ENCODE assay signal across 8 mouse cellular contexts in genomic region chr7:98839312-98839711, GRCm38 (mm10). TPM values are rescaled to one million over a fixed set of nuclear protein-coding genes. Genes with fewer than 3 reads are reported as not detected.
DNase-seq lines count a peak whose midpoint lies in the region; ATAC-seq and TF ChIP-seq lines count a peak whose summit lies in the region.

No protein-coding gene starts in this region.

- peak overlapping the region; percentile 97 for H3K4me2 ChIP-seq in heart, embryonic 14.5 days (ENCODE audit: low read length)
- H3K4me2 ChIP-seq in embryonic facial prominence, embryonic 11.5 days (ENCODE audit: low read depth, low read length), result peak overlapping the region; percentile 86
- peak overlapping the region; percentile 86 for H3K4me2 ChIP-seq in hindbrain, postnatal 0 days (ENCODE audit: low read depth, low read length)
- peak overlapping the region; percentile 96 for H3K4me2 ChIP-seq in midbrain, postnatal 0 days (ENCODE audit: low read depth, low read length, poor library complexity, severe bottlenecking)

- no peak for TF ChIP-seq CTCF in hindbrain, postnatal 0 days (IDR thresholded peaks at IDR 0.05; ENCODE audit: low read depth)
- TF ChIP-seq CTCF in midbrain, postnatal 0 days (IDR thresholded peaks at IDR 0.05), result no peak

- 0 out of 4 replicates have a peak overlapping the region, but pooled peaks of 1 of the 2 experiments have one; percentile 4 for H3K27ac ChIP-seq in heart, embryonic 14.5 days (replicated peaks in 1 of 2; ENCODE audit: control insufficient read depth in 1 of 2, insufficient read depth in 1 of 2, low read depth in 2 of 2, low read length in 2 of 2)
- H3K27ac ChIP-seq in embryonic facial prominence, embryonic 11.5 days (replicated peaks; ENCODE audit: low read depth, low read length), result no peak overlapping the region
- H3K27ac ChIP-seq in hindbrain, postnatal 0 days, result no peak overlapping the region
- no peak overlapping the region for H3K27ac ChIP-seq in midbrain, postnatal 0 days (ENCODE audit: low read depth, low read length)

- H3K9me3 ChIP-seq in heart, embryonic 14.5 days (ENCODE audit: control insufficient read depth, low read length), result no peaks in the 10 kb centered on the region
- no peaks in the 10 kb centered on the region for H3K9me3 ChIP-seq in embryonic facial prominence, embryonic 11.5 days (replicated peaks; ENCODE audit: control insufficient read depth, low read length)
- no peaks in the 10 kb centered on the region for H3K9me3 ChIP-seq in hindbrain, postnatal 0 days (ENCODE audit: low read length)
- H3K9me3 ChIP-seq in midbrain, postnatal 0 days (ENCODE audit: low read length), result no peaks in the 10 kb centered on the region

- DNase-seq in heart, adult 18-20 months, result no peak
- no peak for DNase-seq in embryonic facial prominence, embryonic 11.5 days (ENCODE audit: low spot score)
- no peak for DNase-seq in hindbrain, postnatal 0 days (ENCODE audit: low spot score)
- DNase-seq in midbrain, postnatal 0 days (ENCODE audit: low spot score), result no peak
- no peak for DNase-seq in urinary bladder, postnatal 14 days (ENCODE audit: low spot score)
- no peak for DNase-seq in right cerebral cortex, postnatal 25 days
- DNase-seq in thymus, postnatal 14 days, result no peak

- ATAC-seq in heart, embryonic 14.5 days (ENCODE audit: insufficient number of reproducible peaks, insufficient read depth, low FRiP score, low read depth), result no peak
- ATAC-seq in embryonic facial prominence, embryonic 11.5 days (replicated peaks; ENCODE audit: insufficient number of reproducible peaks, low FRiP score, low TSS enrichment, low read depth), result no peak
- no peak for ATAC-seq in hindbrain, postnatal 0 days
- ATAC-seq in midbrain, postnatal 0 days (ENCODE audit: low FRiP score), result no peak

- H3K4me3 ChIP-seq in heart, embryonic 14.5 days (ENCODE audit: control insufficient read depth in 1 of 2, insufficient read depth in 1 of 2, low read depth in 1 of 2, low read length in 2 of 2), result peak overlapping the region; percentile 55 to 64
- peak overlapping the region; percentile 43 for H3K4me3 ChIP-seq in embryonic facial prominence, embryonic 11.5 days (ENCODE audit: low read depth, low read length)
- H3K4me3 ChIP-seq in hindbrain, postnatal 0 days (ENCODE audit: low read length), result peak overlapping the region; percentile 44
- H3K4me3 ChIP-seq in midbrain, postnatal 0 days (ENCODE audit: low read depth, low read length), result peak overlapping the region; percentile 56

- H3K4me1 ChIP-seq in heart, embryonic 14.5 days (ENCODE audit: control insufficient read depth in 2 of 2, insufficient read depth in 2 of 2, low read length in 2 of 2), result peaks cover 57 to 76% of the 10 kb centered on the region in 2 experiments
- H3K4me1 ChIP-seq in embryonic facial prominence, embryonic 11.5 days (ENCODE audit: control insufficient read depth, insufficient read depth, low read length), result peaks cover 10% of the 10 kb centered on the region
- peaks cover 5% of the 10 kb centered on the region; the same call in 1 of the 2 replicates for H3K4me1 ChIP-seq in hindbrain, postnatal 0 days (ENCODE audit: insufficient read depth, low read length)
- peaks cover 14% of the 10 kb centered on the region; the same call in 1 of the 2 replicates for H3K4me1 ChIP-seq in midbrain, postnatal 0 days (ENCODE audit: insufficient read depth, low read length)

- peaks cover 17% of the 10 kb centered on the region; the same call in 1 of the 2 replicates for H3K27me3 ChIP-seq in heart, embryonic 14.5 days (ENCODE audit: control insufficient read depth, insufficient read depth, low read length)
- peaks cover 50% of the 10 kb centered on the region for H3K27me3 ChIP-seq in embryonic facial prominence, embryonic 11.5 days (ENCODE audit: control insufficient read depth, insufficient read depth, low read length)
- H3K27me3 ChIP-seq in hindbrain, postnatal 0 days (ENCODE audit: insufficient read depth, low read length), result peaks cover 47% of the 10 kb centered on the region
- H3K27me3 ChIP-seq in midbrain, postnatal 0 days (ENCODE audit: insufficient read depth, low read length), result peaks cover 60% of the 10 kb centered on the region

- peak overlapping the region; percentile 70 for H3K9ac ChIP-seq in heart, embryonic 14.5 days (ENCODE audit: low read length)
- no peak overlapping the region for H3K9ac ChIP-seq in embryonic facial prominence, embryonic 11.5 days (replicated peaks; ENCODE audit: low read length)
- peak overlapping the region; percentile 33; the same call in 1 of the 2 replicates for H3K9ac ChIP-seq in hindbrain, postnatal 0 days (replicated peaks; ENCODE audit: low read length)
- 0 out of 2 replicates have a peak overlapping the region, but pooled peaks have one; percentile 60 for H3K9ac ChIP-seq in midbrain, postnatal 0 days (replicated peaks; ENCODE audit: low read length, poor library complexity, severe bottlenecking)

- H3K36me3 ChIP-seq in heart, embryonic 14.5 days (ENCODE audit: control insufficient read depth, insufficient read depth, low read length), result no peaks in the 10 kb centered on the region
- no peaks in the 10 kb centered on the region for H3K36me3 ChIP-seq in embryonic facial prominence, embryonic 11.5 days (replicated peaks; ENCODE audit: control insufficient read depth, insufficient read depth, low read depth, low read length)
- H3K36me3 ChIP-seq in hindbrain, postnatal 0 days (ENCODE audit: insufficient read depth, low read length), result no peaks in the 10 kb centered on the region
- no peaks in the 10 kb centered on the region for H3K36me3 ChIP-seq in midbrain, postnatal 0 days (ENCODE audit: insufficient read depth, low read length)

- 3% methylated on average over 12 of the region's 12 CpGs for WGBS in heart, embryonic 14.5 days
- WGBS in embryonic facial prominence, embryonic 11.5 days, result 3% methylated on average over 12 of the region's 12 CpGs
- WGBS in hindbrain, postnatal 0 days, result 6% methylated on average over 12 of the region's 12 CpGs
- 4% methylated on average over 12 of the region's 12 CpGs for WGBS in midbrain, postnatal 0 days

RNA-seq across cellular contexts. Expression of gene Wnt11, which starts 4.4 kb away (rescaled TPM):
- 13.5 and 14.7 TPM in 2 replicates for polyA plus RNA-seq in heart, embryonic 14.5 days (2014; fragmentation: Nextera tagmentation; extraction: Ambion mirVana)
- total RNA-seq in heart, adult 18-20 months (2021), result 1 to 10 TPM; 5.2 to 5.8 TPM
- polyA plus RNA-seq in embryonic facial prominence, embryonic 11.5 days (2014; fragmentation: Nextera tagmentation; extraction: Ambion mirVana), result 4.2 and 6.0 TPM in 2 replicates
- total RNA-seq in hindbrain, postnatal 0 days (2014; rRNA removed), result 11.4 and 17.2 TPM in 2 replicates
- 2.2 and 2.8 TPM in 2 replicates for polyA plus RNA-seq in hindbrain, postnatal 0 days (2015; fragmentation: Nextera tagmentation; extraction: Ambion mirVana)
- total RNA-seq in midbrain, postnatal 0 days (2014; rRNA removed), result 3.2 and 3.7 TPM in 2 replicates
- polyA plus RNA-seq in midbrain, postnatal 0 days (2015; fragmentation: Nextera tagmentation; extraction: Ambion mirVana), result 1.8 and 1.9 TPM in 2 replicates
